Mouse (Mus musculus) neutrophil, adult 5-6 weeks (primary cell): ENCODE results near the gene Dus3l. TPM values are rescaled to one million over a fixed set of nuclear protein-coding genes. Genes with fewer than 3 reads are reported as not detected.
A peak's percentile ranks its signal among the peaks of the same experiment; 100 is the strongest.

Experiments used
- ATAC-seq: fragments of 151-379, 151-347 bp; 2 replicates; pipeline ENCODE4 v1.8.0; 2017; ENCODE audit warnings: mild to moderate bottlenecking, moderate TSS enrichment; ENCODE audit not compliant: insufficient number of reproducible peaks, poor library complexity, low FRiP score, severe bottlenecking; ENCODE audit errors: extremely low read depth
- total RNA-seq: library from RNA; stranded (forward); fragments of 200-1000 nt; gene quantifications from 2 replicates; pipeline ENCODE4 v1.2.3, GENCODE M21; 2017

Gene Dus3l
- total RNA-seq, 1 experiment from 2014 or later = 27.0 TPM

GRCm38 (mm10) chr17:56751404-56752072, 13.0 kb upstream of the Dus3l start:
- no peak for ATAC-seq

GRCm38 (mm10) chr17:56753452-56753851, 11.1 kb upstream of the Dus3l start:
- no peak for ATAC-seq

GRCm38 (mm10) chr17:56754271-56755185, 10.0 kb upstream of the Dus3l start:
- ATAC-seq = no peak

- no peak for ATAC-seq
Measured at GRCm38 (mm10) chr17:56756703-56757399, 7.7 kb upstream of the Dus3l start.

- no peak for ATAC-seq
Measured at GRCm38 (mm10) chr17:56757416-56758123, 7.0 kb upstream of the Dus3l start, which contains the start of gene Nrtn. TSS of gene Nrtn (minus strand) at chr17:56757530.

- peak; percentile 39; the same call in 1 of the 2 replicates for ATAC-seq
Measured at GRCm38 (mm10) chr17:56758132-56758531, 6.4 kb upstream of the Dus3l start.

- ATAC-seq = no peak
Measured at GRCm38 (mm10) chr17:56759261-56759660, 5.3 kb upstream of the Dus3l start.

- ATAC-seq = no peak
Measured at GRCm38 (mm10) chr17:56761077-56761476, 3.5 kb upstream of the Dus3l start.

- no peak for ATAC-seq
Measured at GRCm38 (mm10) chr17:56761991-56762410, 2.6 kb upstream of the Dus3l start.

GRCm38 (mm10) chr17:56762769-56763731, 1.5 kb upstream of the Dus3l start:
- ATAC-seq = peak; percentile 45; the same call in 1 of the 2 replicates

- ATAC-seq = no peak
Measured at GRCm38 (mm10) chr17:56763741-56764250, 761 bp upstream of the Dus3l start.

GRCm38 (mm10) chr17:56765431-56765830, 874 bp downstream of the Dus3l start:
- ATAC-seq = no peak

- no peak for ATAC-seq
Measured at GRCm38 (mm10) chr17:56766631-56767405, 2.3 kb downstream of the Dus3l start.

GRCm38 (mm10) chr17:56767531-56768135, 3.1 kb downstream of the Dus3l start:
- no peak for ATAC-seq

GRCm38 (mm10) chr17:56768941-56769340, 4.4 kb downstream of the Dus3l start:
- ATAC-seq = no peak

GRCm38 (mm10) chr17:56769950-56770349, 5.4 kb downstream of the Dus3l start, which contains the start of gene Prr22:
TSS of gene Prr22 (plus strand) at chr17:56770250.
- no peak for ATAC-seq
